ENCODE assay signal across 20 mouse cellular contexts in the genomic region with DNA sequence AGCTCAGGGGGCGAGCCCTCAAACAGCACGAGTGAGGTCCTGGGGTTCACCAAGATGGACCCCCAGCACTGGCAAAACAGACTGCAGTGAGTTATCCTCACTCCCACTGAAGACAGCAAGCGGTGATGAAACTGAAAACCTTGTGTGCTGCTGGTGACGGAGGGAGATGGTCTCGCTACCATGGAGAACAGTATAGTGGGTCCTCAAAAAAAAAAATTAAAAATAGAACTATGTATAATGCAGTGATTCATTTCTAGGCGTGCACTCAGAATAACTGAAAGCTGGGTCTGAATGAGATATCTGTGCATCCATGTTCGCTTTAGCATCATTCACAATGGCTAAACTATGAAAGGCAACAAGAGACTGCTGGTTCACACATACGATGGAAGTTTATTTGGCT. TPM values are rescaled to one million over a fixed set of nuclear protein-coding genes. Genes with fewer than 3 reads are reported as not detected.
A peak's percentile ranks its signal among the peaks of the same experiment; 100 is the strongest.
DNase-seq lines count a peak whose midpoint lies in the region; ATAC-seq lines count a peak whose summit lies in the region.
"Had no signal": no experiment of that assay in that cellular context is flagged by ENCODE, and none has a peak within 500 bp of the region (broad histone marks: within the 10 kb centered on the region; RNA-seq: fewer than 3 reads in every experiment).

No protein-coding gene starts in this region.

- no peak for DNase-seq in frontal cortex, postnatal 36 days (ENCODE audit: low spot score in 2 of 2)
- DNase-seq in right cerebral cortex, postnatal 10 days (ENCODE audit: low spot score in 2 of 2): peak; percentile 47 to 70
- no peak for DNase-seq in right cerebral cortex, postnatal 4 days
- DNase-seq in brain, adult 2 months (ENCODE audit: low read depth, low spot score): peak; percentile 40
- no peak for DNase-seq in adrenal gland, postnatal 4 days (ENCODE audit: low spot score in 2 of 2)
- DNase-seq in lung, postnatal 14 days: no peak
- DNase-seq: adrenal gland, adult 8-10 months; adrenal gland, postnatal 14 days; adrenal gland, postnatal 36 days; cerebellum, adult 11-12 months; cerebellum, adult 2 months; cerebellum, adult 9-10 months; cerebellum, postnatal 10 days; cerebellum, postnatal 25 days; embryo, embryonic 11 days had no signal

- ATAC-seq in frontal cortex, adult (ENCODE audit: low TSS enrichment): peak; percentile 66
- ATAC-seq: activated CD4-positive, CD25-positive, alpha-beta regulatory T cell, adult 4 months; forebrain, embryonic 15.5 days; Patski had no signal

RNA-seq across cellular contexts. Expression of gene Prmt8, which starts 20.5 kb away (rescaled TPM):
- total RNA-seq in adrenal gland, postnatal 4 days (2021): under 1 TPM in 1 of 2 experiments, not detected in 1; 0.42 TPM
- total RNA-seq: adrenal gland, adult 18-20 months; adrenal gland, postnatal 14 days; adrenal gland, postnatal 36 days had no signal

Comparison
In these comparisons a context has a peak if more than half of its experiments do, and no peak if none do; other contexts are left out.
1. DNase-seq: peak in right cerebral cortex, postnatal 10 days (2 of 2) and brain, adult 2 months (single experiment); none in frontal cortex, postnatal 36 days (0 of 2), right cerebral cortex, postnatal 4 days (single experiment), adrenal gland, postnatal 4 days (0 of 2) and lung, postnatal 14 days (single experiment).